Mouse (Mus musculus) forebrain, embryonic 13.5 days (tissue): ENCODE measurements around the gene 1700019D03Rik. TPM values are rescaled to one million over a fixed set of nuclear protein-coding genes. Genes with fewer than 3 reads are reported as not detected.

Source experiments
- ATAC-seq: fragments of 200-750 bp; cut with Nextera tagmentation; 2 replicates; pipeline ENCODE4 v1.8.0; 2017
- H3K27ac ChIP-seq: fragments of 300-500 bp; sonication (generic); 2 replicates; pipeline ENCODE4 v1.5.1; 2015; ENCODE audit warnings: inconsistent platforms, mild to moderate bottlenecking, moderate library complexity
- H3K27me3 ChIP-seq: fragments of 300-500 bp; sonication (generic); 2 replicates; pipeline ENCODE4 v1.6.1; 2015; ENCODE audit warnings: mild to moderate bottlenecking, inconsistent platforms
- H3K36me3 ChIP-seq: fragments of 300-500 bp; sonication (generic); 2 replicates; pipeline ENCODE4 v1.6.1; 2015; ENCODE audit warnings: mild to moderate bottlenecking, inconsistent platforms; ENCODE audit not compliant: poor library complexity, severe bottlenecking
- H3K4me1 ChIP-seq: fragments of 300-500 bp; sonication (generic); 2 replicates; pipeline ENCODE4 v1.6.1; 2015; ENCODE audit warnings: inconsistent platforms
- H3K4me2 ChIP-seq: fragments of 300-500 bp; sonication (generic); 2 replicates; pipeline ENCODE4 v1.6.1; 2015; ENCODE audit warnings: inconsistent platforms, mild to moderate bottlenecking, moderate library complexity
- H3K4me3 ChIP-seq: fragments of 300-500 bp; sonication (generic); 2 replicates; pipeline ENCODE4 v1.5.1; 2015; ENCODE audit warnings: mild to moderate bottlenecking, inconsistent platforms
- H3K9ac ChIP-seq: fragments of 300-500 bp; sonication (generic); 2 replicates; pipeline ENCODE4 v1.6.1; 2015; ENCODE audit warnings: mild to moderate bottlenecking, inconsistent platforms
- H3K9me3 ChIP-seq: fragments of 300-500 bp; sonication (generic); replicated peaks from 2 replicates; pipeline ENCODE4 v1.6.1; 2016; ENCODE audit warnings: inconsistent platforms
- WGBS: fragments of 180-500 bp; shearing (Covaris S2); methylation state at CpG from one replicate; pipeline ENCODE4 v1.1.7; 2015; 5-methylcytosine and 5-hydroxymethylcytosine counted together
- polyA plus RNA-seq: library from polyadenylated mRNA; unstranded; fragments of >200 nt; fragmentation: Nextera tagmentation; extraction: Ambion mirVana; gene quantifications from 2 replicates; pipeline ENCODE4 v1.2.1, GENCODE M21; 2015

Gene 1700019D03Rik
- polyA plus RNA-seq, 1 experiment from 2014 or later: 2.2 TPM

DNA sequence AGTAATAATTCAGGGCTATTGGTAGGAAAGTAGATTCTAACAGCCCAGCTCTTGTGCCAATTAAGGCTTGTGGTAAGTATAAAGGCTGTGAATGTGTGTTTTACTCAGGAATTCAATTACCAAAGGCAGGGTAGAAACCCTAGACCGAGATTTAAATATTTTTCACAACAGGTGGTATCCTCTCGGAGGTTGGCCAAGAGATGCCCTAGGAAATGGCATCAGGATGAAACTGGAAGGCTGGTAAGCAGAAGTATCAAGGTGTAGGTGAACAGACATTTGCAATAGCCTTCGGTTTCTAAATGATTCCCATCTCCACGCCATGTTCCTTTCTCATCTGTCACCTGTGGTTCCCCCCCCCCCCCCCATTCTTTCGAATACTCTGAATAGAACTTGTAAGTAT, 4.4 kb downstream of the 1700019D03Rik start:
- ATAC-seq: no peak
- 40% methylated on average over 5 of the region's 5 CpGs for WGBS

GRCm38 (mm10) chr1:53014716-53015115, 5.3 kb downstream of the 1700019D03Rik start:
- ATAC-seq: no peak
- 89% methylated on average over 6 of the region's 6 CpGs for WGBS
- Histone ChIP-seq H3K27ac (no peak overlapping the region), H3K4me1 (no peaks in the 10 kb centered on the region), H3K4me2 (no peak overlapping the region), H3K9me3 (no peaks in the 10 kb centered on the region), H3K9ac (no peak overlapping the region), H3K36me3 (no peaks in the 10 kb centered on the region), H3K4me3 (no peak overlapping the region), H3K27me3 (no peaks in the 10 kb centered on the region)

More for the DNA sequence above, 4.4 kb downstream of the 1700019D03Rik start:
- H3K27me3 ChIP-seq: no peaks in the 10 kb centered on the region
- no peak overlapping the region for H3K27ac ChIP-seq
- no peak overlapping the region for H3K4me2 ChIP-seq
- no peaks in the 10 kb centered on the region for H3K4me1 ChIP-seq
- H3K36me3 ChIP-seq: no peaks in the 10 kb centered on the region
- no peak overlapping the region for H3K4me3 ChIP-seq
- H3K9me3 ChIP-seq: no peaks in the 10 kb centered on the region
- no peak overlapping the region for H3K9ac ChIP-seq

DNA sequence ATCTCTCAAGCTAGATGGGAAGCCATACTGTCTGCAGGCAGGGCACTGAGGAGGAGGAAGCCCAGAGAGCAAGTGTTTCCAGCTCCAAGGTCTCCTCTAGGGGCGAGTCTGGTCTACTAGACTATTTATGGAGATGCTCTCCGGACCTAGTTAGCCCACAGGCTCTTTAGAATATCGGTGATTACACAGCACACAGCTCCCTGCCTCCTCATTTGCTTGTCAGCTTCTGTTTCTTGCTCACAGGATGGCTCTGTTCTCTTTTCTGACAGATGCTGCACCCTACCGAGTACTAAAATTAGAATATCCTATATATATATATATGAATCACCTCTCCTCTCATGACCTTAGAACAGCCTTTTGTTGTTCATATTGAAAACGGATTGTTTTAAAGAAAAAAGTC, 33.3 kb downstream of the 1700019D03Rik start:
- 76% methylated on average over 5 of the region's 5 CpGs for WGBS
- Histone ChIP-seq H3K4me3 (no peak overlapping the region), H3K27me3 (no peaks in the 10 kb centered on the region), H3K9ac (no peak overlapping the region), H3K9me3 (no peaks in the 10 kb centered on the region), H3K36me3 (no peaks in the 10 kb centered on the region), H3K4me2 (no peak overlapping the region), H3K4me1 (no peaks in the 10 kb centered on the region), H3K27ac (no peak overlapping the region)
- ATAC-seq: no peak

- WGBS: 86% methylated on average over 5 of the region's 5 CpGs
- H3K4me2 ChIP-seq: no peak overlapping the region
- no peaks in the 10 kb centered on the region for H3K27me3 ChIP-seq
- no peaks in the 10 kb centered on the region for H3K36me3 ChIP-seq
- H3K9me3 ChIP-seq: no peaks in the 10 kb centered on the region
- no peak for ATAC-seq
- H3K4me1 ChIP-seq: no peaks in the 10 kb centered on the region
- no peak overlapping the region for H3K27ac ChIP-seq
- no peak overlapping the region for H3K9ac ChIP-seq
- H3K4me3 ChIP-seq: no peak overlapping the region
Observed at GRCm38 (mm10) chr1:52973198-52973597, 46.8 kb downstream of the 1700019D03Rik start.

DNA sequence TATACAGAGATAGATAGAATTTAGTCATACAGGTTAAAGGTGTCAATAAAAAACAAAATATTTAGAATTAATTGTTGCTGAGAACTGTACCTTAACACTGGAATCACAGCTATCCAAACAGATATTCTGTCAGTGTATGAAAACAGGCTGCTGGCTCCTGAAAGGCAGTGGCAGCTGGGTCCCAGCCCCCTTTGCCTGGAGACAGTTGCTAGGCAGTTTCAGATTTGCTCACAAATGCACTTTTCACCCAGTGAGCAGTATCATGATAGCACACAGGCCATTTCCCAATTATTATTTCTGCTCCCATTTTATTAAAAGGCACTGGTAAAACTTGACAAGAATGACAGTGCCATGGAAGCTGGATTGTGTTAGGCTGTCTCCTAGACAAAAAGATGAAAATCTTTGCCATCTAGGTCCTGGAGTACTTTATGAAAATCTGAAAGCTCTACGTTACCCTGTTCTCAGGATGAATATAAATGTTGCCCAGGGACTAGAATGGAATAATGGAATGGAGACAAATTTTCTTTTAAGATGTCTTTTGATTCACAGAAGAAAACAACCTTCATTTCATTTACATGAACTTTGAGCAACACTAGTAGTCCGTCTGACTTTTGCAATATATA, 48.0 kb downstream of the 1700019D03Rik start:
- H3K27me3 ChIP-seq: no peaks in the 10 kb centered on the region
- 84% methylated on average over 2 of the region's 2 CpGs for WGBS
- H3K4me2 ChIP-seq: no peak overlapping the region
- H3K36me3 ChIP-seq: no peaks in the 10 kb centered on the region
- peak; percentile 87 for ATAC-seq
- no peaks in the 10 kb centered on the region for H3K9me3 ChIP-seq
- no peak overlapping the region for H3K4me3 ChIP-seq
- H3K27ac ChIP-seq: no peak overlapping the region
- no peaks in the 10 kb centered on the region for H3K4me1 ChIP-seq
- no peak overlapping the region for H3K9ac ChIP-seq

GRCm38 (mm10) chr1:52964581-52964980, 55.4 kb downstream of the 1700019D03Rik start:
- Histone ChIP-seq H3K9me3 (no peaks in the 10 kb centered on the region), H3K4me3 (no peak overlapping the region), H3K36me3 (no peaks in the 10 kb centered on the region), H3K4me1 (no peaks in the 10 kb centered on the region), H3K27me3 (no peaks in the 10 kb centered on the region), H3K4me2 (no peak overlapping the region), H3K27ac (no peak overlapping the region), H3K9ac (no peak overlapping the region)
- whole genome bisulfite sequencing: 79% methylated on average over 8 of the region's 8 CpGs
- ATAC-seq: 0 out of 2 replicates have a peak, but pooled peaks have one; percentile 10

DNA sequence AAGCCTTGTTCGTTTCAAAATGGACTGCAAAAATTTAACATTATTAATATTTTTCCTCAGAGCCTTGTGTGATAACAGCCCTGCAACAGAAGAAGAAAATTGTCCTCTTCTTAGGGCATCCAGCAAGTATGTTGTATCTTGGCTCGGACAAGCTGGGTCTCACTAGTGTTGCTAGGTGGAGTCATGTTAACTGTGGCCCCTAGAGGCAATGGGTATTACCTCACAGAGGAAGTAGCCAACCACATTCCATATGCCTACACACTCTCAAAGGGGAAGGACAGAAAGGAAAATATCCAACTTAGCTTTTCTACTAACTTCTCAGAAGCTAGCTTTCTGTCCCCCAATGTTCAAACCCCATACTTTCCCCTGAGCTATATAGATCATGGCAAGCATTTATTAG, 56.9 kb downstream of the 1700019D03Rik start:
- Histone ChIP-seq H3K9ac (no peak overlapping the region), H3K4me2 (no peak overlapping the region), H3K4me1 (no peaks in the 10 kb centered on the region), H3K27ac (no peak overlapping the region), H3K27me3 (no peaks in the 10 kb centered on the region), H3K4me3 (no peak overlapping the region), H3K9me3 (no peaks in the 10 kb centered on the region), H3K36me3 (no peaks in the 10 kb centered on the region)
- no peak for ATAC-seq
- 90% methylated on average over 2 of the region's 2 CpGs for WGBS

DNA sequence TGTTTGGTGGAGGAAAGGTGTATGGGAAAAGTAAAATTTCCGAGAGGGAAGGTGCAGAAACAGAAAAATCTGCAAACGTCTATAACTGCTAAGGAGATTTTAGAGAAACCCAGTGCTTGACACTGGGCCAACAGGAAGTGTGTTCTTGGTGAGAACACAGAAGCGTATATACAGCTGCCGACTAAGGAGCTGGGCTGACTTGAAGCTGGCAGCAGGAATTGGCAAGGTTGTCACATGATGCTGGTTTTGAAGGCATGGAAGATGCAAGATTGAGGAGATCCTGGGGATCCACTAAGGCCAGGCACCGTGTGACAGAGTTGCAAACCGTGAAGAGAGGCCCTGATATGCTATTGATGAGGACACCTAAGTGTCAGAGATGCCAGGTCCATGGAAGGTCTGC, 59.8 kb downstream of the 1700019D03Rik start:
- H3K9me3 ChIP-seq: no peaks in the 10 kb centered on the region
- no peak overlapping the region for H3K4me3 ChIP-seq
- H3K4me2 ChIP-seq: no peak overlapping the region
- WGBS: 89% methylated on average over 6 of the region's 6 CpGs
- no peaks in the 10 kb centered on the region for H3K4me1 ChIP-seq
- ATAC-seq: no peak
- H3K36me3 ChIP-seq: no peaks in the 10 kb centered on the region
- H3K27ac ChIP-seq: no peak overlapping the region
- no peaks in the 10 kb centered on the region for H3K27me3 ChIP-seq
- no peak overlapping the region for H3K9ac ChIP-seq

DNA sequence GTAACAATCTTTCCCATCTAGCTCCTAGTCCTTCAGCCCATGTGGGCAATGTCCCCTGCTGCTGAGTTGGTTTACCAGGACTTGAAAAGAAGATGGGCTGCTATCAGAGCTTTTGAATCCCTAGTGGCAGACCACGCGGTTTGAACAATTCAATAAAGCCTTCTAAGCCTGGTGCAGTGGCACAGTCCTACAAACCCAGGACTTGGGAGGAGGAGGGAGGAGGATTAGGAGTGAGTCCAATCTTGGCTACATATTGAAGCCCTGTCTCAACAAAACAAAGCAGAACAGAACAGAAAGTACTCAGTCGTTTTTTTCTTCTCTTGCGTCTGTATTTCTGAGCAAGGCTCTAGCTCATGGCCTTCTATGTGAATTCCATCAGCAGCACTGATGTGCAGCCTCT, 63.2 kb downstream of the 1700019D03Rik start:
- WGBS: 67% methylated on average over 4 of the region's 4 CpGs
- Histone ChIP-seq H3K36me3 (no peaks in the 10 kb centered on the region), H3K9ac (no peak overlapping the region), H3K4me3 (no peak overlapping the region), H3K4me1 (peaks cover 17% of the 10 kb centered on the region), H3K27ac (no peak overlapping the region), H3K9me3 (no peaks in the 10 kb centered on the region), H3K27me3 (0 out of 2 replicates have a peak, but pooled peaks cover 5% of the 10 kb centered on the region), H3K4me2 (no peak overlapping the region)
- no peak for ATAC-seq

DNA sequence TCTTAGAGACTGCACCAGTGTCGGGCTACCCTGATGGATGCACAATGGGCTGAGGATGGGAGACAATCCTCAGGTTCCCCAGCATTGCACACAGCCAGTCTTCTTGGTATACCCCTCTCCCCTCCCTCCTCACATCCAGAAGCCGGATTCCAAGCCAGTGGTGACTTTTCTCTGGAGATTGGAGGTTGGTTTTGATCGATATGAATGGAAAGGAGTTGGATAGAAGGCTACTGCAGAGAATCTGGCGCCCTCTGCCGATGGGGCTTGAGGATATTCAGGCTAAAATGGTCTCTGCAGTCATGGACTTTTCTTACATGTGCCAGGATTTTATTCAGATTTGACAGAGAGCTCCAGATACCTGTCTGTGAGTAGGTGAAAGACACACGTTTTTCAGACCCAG, 64.9 kb downstream of the 1700019D03Rik start:
- ATAC-seq: no peak
- H3K4me1 ChIP-seq: peaks cover 17% of the 10 kb centered on the region
- 42% methylated on average over 6 of the region's 6 CpGs for WGBS
- H3K36me3 ChIP-seq: no peaks in the 10 kb centered on the region
- H3K27me3 ChIP-seq: 0 out of 2 replicates have a peak, but pooled peaks cover 5% of the 10 kb centered on the region
- no peaks in the 10 kb centered on the region for H3K9me3 ChIP-seq
- H3K27ac ChIP-seq: no peak overlapping the region
- no peak overlapping the region for H3K9ac ChIP-seq
- H3K4me3 ChIP-seq: no peak overlapping the region
- H3K4me2 ChIP-seq: no peak overlapping the region

- Histone ChIP-seq H3K27ac (no peak overlapping the region), H3K27me3 (0 out of 2 replicates have a peak, but pooled peaks cover 5% of the 10 kb centered on the region), H3K9ac (no peak overlapping the region), H3K9me3 (no peaks in the 10 kb centered on the region), H3K4me2 (no peak overlapping the region), H3K4me3 (no peak overlapping the region), H3K4me1 (peaks cover 17% of the 10 kb centered on the region), H3K36me3 (no peaks in the 10 kb centered on the region)
- WGBS: 85% methylated on average over 2 of the region's 2 CpGs
- ATAC-seq: no peak
Observed at GRCm38 (mm10) chr1:52954456-52954855, 65.5 kb downstream of the 1700019D03Rik start.

- no peak overlapping the region for H3K9ac ChIP-seq
- no peaks in the 10 kb centered on the region for H3K36me3 ChIP-seq
- H3K27ac ChIP-seq: no peak overlapping the region
- H3K4me3 ChIP-seq: peak overlapping the region; percentile 51; the same call in 1 of the 2 replicates
- H3K4me1 ChIP-seq: peaks cover 17% of the 10 kb centered on the region
- no peaks in the 10 kb centered on the region for H3K9me3 ChIP-seq
- peak overlapping the region; percentile 96 for H3K4me2 ChIP-seq
- 4% methylated on average over 4 of the region's 4 CpGs for WGBS
- 0 out of 2 replicates have a peak, but pooled peaks cover 5% of the 10 kb centered on the region for H3K27me3 ChIP-seq
- 0 out of 2 replicates have a peak, but pooled peaks have one; percentile 19 for ATAC-seq
Observed at GRCm38 (mm10) chr1:52953548-52953947, 66.4 kb downstream of the 1700019D03Rik start.
